Mouse (Mus musculus) testis, adult 2 months (tissue): ENCODE data around the gene 1810009J06Rik. TPM values are rescaled to one million over a fixed set of nuclear protein-coding genes. Genes with fewer than 3 reads are reported as not detected.
A peak's percentile ranks its signal among the peaks of the same experiment; 100 is the strongest.
"Not testable (repeated sequence)": the region's sequence is repeated elsewhere in the genome, so short reads cannot be mapped to it uniquely, and the experiment has no call there.

Experiments used
- H3K27ac ChIP-seq: fragments of 200-500 bp; 2 replicates; pipeline ENCODE4 v1.5.1; 2012; ENCODE audit warnings: low read depth, low read length; ENCODE audit not compliant: control insufficient read depth, insufficient read depth
- H3K27me3 ChIP-seq: fragments of 200-500 bp; 2 replicates; pipeline ENCODE4 v1.6.1; 2012; ENCODE audit warnings: mild to moderate bottlenecking, low read length, moderate library complexity; ENCODE audit not compliant: control insufficient read depth, insufficient read depth
- H3K36me3 ChIP-seq: fragments of 200-500 bp; 2 replicates; pipeline ENCODE4 v1.6.1; 2012; ENCODE audit warnings: mild to moderate bottlenecking, low read length; ENCODE audit not compliant: control insufficient read depth, insufficient read depth
- H3K4me1 ChIP-seq: fragments of 200-500 bp; 2 replicates; pipeline ENCODE4 v1.6.1; 2012; ENCODE audit warnings: low read length; ENCODE audit not compliant: control insufficient read depth, insufficient read depth
- H3K4me3 ChIP-seq: fragments of 200-500 bp; 2 replicates; pipeline ENCODE4 v1.5.1; 2012; ENCODE audit warnings: low read depth, mild to moderate bottlenecking, low read length, moderate library complexity, mixed read lengths; ENCODE audit not compliant: control insufficient read depth
- CTCF ChIP-seq: fragments of 200-500 bp; IDR thresholded peaks from 2 replicates; pipeline ENCODE4 v1.5.1; 2012; ENCODE audit warnings: low read depth, mild to moderate bottlenecking, inconsistent platforms, low read length, moderate library complexity; ENCODE audit not compliant: control insufficient read depth, insufficient read depth, insufficient replicate concordance
- POLR2A ChIP-seq: fragments of 200-500 bp; IDR thresholded peaks from 2 replicates; pipeline ENCODE4 v1.6.1; 2012; ENCODE audit warnings: low read depth, mild to moderate bottlenecking, inconsistent platforms, low read length, moderate library complexity; ENCODE audit not compliant: control insufficient read depth
- polyA plus RNA-seq: library from polyadenylated mRNA; depleted of rRNA; stranded (reverse); fragments of >200 nt; gene quantifications from 2 replicates; pipeline ENCODE4 v1.2.3, GENCODE M21; 2012; rRNA removed

Gene 1810009J06Rik
- polyA plus RNA-seq = not detected in 2 replicates

DNA sequence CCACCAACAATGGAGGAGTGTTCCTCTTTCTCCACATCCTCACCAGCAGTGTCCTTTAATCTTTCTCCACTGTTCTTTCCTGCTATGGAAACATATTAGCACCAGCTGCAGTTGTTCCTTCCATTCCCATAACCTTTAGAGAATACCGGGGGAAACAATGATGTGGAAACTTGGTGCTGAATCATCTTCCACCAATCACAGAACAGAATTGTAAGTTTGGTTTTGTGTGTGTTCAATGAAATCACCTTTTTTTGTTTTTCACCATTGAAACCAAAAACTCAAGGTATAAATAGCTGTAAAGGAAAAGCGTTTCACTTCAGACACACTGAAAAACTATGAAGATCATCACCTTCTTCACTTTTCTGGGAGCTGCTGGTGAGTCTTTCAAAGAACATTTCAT is at the start of gene 1810009J06Rik:
TSS of gene 1810009J06Rik (plus strand) at position 301 of the 400 bp plus-strand sequence.
- H3K4me1 ChIP-seq, H3K4me3 ChIP-seq, H3K36me3 ChIP-seq, H3K27ac ChIP-seq, H3K27me3 ChIP-seq: not testable (repeated sequence)

DNA sequence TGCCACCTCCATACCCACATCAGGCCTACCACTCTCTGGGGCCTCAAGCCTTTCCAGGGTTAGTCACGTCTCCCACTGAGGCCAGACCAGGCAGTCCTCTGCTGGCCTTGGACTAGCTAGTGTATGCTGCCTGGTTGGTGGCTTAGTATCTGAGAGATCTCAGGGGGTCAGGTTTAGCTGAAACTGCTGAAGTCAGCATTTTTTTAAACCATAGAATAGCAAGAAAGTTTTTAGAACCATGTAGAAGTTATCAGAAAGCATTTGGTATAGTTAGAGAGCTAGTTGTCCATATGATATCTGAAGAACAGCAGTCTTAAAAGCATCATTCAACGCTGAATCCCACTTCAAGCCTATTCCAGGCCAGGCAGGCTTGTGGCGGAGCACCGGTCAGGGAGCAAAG is 44.6 kb upstream of the 1810009J06Rik start:
- H3K36me3 ChIP-seq = no peaks in the 10 kb centered on the region
- no peaks in the 10 kb centered on the region for H3K27me3 ChIP-seq
- no peak overlapping the region for H3K27ac ChIP-seq
- TF ChIP-seq POLR2A = no peak
- TF ChIP-seq CTCF = no peak
- no peak overlapping the region for H3K4me3 ChIP-seq
- no peaks in the 10 kb centered on the region for H3K4me1 ChIP-seq

DNA sequence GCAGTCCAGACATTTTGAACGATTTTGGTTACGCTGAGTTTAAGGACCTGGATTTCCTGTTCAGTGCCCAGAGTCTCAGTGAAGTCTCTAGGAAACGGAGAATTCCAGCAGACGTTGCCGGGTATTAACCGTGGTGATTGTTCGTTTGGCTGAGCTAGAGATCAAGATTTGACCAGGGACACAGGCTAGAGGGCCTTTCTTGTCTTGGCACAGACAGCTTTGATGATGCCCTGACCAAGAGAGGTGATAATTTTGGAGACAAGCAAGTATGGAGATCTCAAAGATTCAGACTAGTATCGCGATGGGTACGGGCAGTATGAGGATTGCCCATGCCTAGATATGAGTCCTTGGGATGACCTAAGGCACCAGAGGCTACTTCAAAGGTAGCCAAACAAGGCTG is 24.1 kb upstream of the 1810009J06Rik start, which contains the start of gene 1700074P13Rik:
TSS of gene 1700074P13Rik (minus strand) at position 101 of the 400 bp plus-strand sequence.
- H3K27me3 ChIP-seq = no peaks in the 10 kb centered on the region
- H3K4me1 ChIP-seq = no peaks in the 10 kb centered on the region
- H3K27ac ChIP-seq = peak within 1 kb of the TSS; percentile 99
- H3K4me3 ChIP-seq = peak within 1 kb of the TSS; percentile 94
- H3K36me3 ChIP-seq = no peaks in the 10 kb centered on the region; the same call in 1 of the 2 replicates
- TF ChIP-seq CTCF (no peak), POLR2A (no peak)

DNA sequence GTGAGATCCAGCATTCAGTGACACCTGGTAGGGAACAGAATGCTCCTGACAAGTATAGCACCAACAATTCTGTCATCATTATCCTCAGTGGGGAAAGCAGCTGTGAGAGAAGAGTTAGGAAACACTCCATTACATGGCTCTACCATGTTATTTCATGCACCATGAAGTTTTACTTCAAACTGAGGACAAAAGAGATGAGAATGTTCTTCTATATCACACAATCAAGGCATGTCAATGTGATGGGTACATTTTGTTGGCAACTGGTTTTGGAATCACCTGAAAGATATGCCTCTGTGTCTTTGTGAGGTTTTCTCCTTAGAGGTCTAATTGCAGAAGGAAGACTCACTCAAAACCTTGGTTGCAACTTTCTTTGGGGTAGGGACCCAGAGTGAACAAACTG is 12.8 kb upstream of the 1810009J06Rik start, which contains the start of gene Gm4744:
TSS of gene Gm4744 (minus strand) at position 101 of the 400 bp plus-strand sequence.
- TF ChIP-seq CTCF (no peak), POLR2A (no peak)
- H3K27ac ChIP-seq = no peak within 1 kb of the TSS
- no peak within 1 kb of the TSS for H3K4me3 ChIP-seq

DNA sequence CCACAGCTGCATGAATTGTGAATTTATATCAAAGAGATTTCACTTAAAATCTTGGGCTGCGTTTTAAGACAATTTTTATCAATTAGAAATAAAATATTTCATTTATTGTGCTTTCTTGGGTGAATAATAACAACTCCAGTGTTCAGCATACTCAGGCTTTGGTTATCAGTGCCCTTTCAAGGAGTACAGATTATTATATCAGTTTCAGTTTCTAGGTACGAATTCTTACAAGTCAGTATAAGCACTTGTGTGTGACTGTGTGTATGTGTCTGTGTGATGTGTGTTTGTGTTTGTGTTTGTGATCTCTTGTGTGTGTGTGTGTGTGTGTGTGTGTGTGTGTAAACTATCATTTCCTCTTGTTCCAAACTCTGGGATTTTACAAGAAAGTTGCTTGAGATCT is 10.8 kb upstream of the 1810009J06Rik start:
- Histone ChIP-seq H3K4me3 (no peak overlapping the region), H3K27ac (no peak overlapping the region), H3K4me1 (no peaks in the 10 kb centered on the region), H3K36me3 (no peaks in the 10 kb centered on the region), H3K27me3 (no peaks in the 10 kb centered on the region)
- TF ChIP-seq CTCF = no peak
- no peak for TF ChIP-seq POLR2A

More for the DNA sequence above, 12.8 kb upstream of the 1810009J06Rik start, which contains the start of gene Gm4744:
- no peaks in the 10 kb centered on the region for H3K27me3 ChIP-seq
- no peaks in the 10 kb centered on the region for H3K4me1 ChIP-seq
- no peaks in the 10 kb centered on the region for H3K36me3 ChIP-seq

DNA sequence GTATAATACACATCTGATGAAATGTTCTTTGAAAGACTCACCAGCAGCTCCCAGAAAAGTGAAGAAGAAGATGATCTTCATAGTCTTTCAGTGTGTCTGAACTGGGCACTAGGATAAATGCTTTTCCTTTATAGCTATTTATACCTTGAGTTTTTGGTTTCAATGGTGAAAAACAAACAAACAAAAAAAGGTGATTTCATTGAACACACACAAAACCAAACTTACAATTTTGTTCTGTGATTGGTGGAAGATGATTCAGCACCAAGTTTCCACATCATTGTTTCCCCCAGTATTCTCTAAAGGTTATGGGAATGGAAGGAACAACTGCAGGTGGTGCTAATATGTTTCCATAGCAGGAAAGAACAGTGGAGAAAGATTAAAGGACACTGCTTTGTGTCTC is 34.8 kb downstream of the 1810009J06Rik start, which contains the start of gene Gm2663:
TSS of gene Gm2663 (minus strand) at position 101 of the 400 bp plus-strand sequence.
- not testable (repeated sequence) for H3K4me3 ChIP-seq, H3K27ac ChIP-seq, H3K4me1 ChIP-seq, H3K36me3 ChIP-seq, H3K27me3 ChIP-seq

DNA sequence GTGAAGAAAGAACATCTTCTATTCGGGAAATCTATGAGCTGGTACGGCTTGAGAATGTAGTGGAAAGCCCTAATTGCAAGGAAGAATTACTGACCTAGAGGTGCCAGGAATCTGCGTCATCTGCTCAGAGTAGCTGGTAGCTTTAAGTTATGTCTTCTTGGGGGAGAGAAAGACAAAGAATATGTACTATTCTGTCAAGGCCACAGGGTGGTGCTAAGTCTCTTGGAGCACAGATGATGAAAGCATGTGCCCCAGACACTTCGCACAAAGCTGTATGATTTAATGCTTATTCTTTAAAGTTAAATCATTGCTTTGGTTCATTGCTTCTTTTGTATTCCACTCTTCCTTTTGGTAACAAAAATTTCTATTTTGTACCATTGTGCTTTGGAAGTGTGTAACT is 50.5 kb downstream of the 1810009J06Rik start:
- Histone ChIP-seq H3K4me3 (no peak overlapping the region), H3K36me3 (no peaks in the 10 kb centered on the region), H3K4me1 (no peaks in the 10 kb centered on the region), H3K27ac (no peak overlapping the region), H3K27me3 (no peaks in the 10 kb centered on the region)
- TF ChIP-seq CTCF (no peak), POLR2A (no peak)

Other genes starting within 250 kb of the 1810009J06Rik start
- gene Moxd2, start 77.3 kb upstream of the 1810009J06Rik start, polyA plus RNA-seq = 0.10 and 0.13 TPM in 2 replicates
- 104 and 129 TPM in 2 replicates for gene Prss58, start 64.4 kb upstream of the 1810009J06Rik start, polyA plus RNA-seq
- 344 and 468 TPM in 2 replicates for gene 1700074P13Rik, start 24.2 kb upstream of the 1810009J06Rik start, polyA plus RNA-seq
- not detected in 2 replicates for gene Gm4744, start 12.9 kb upstream of the 1810009J06Rik start, polyA plus RNA-seq
- gene Gm2663, start 34.7 kb downstream of the 1810009J06Rik start, polyA plus RNA-seq = not detected in 2 replicates
- 0.29 and 0.41 TPM in 2 replicates for gene 2210010C04Rik, start 70.8 kb downstream of the 1810009J06Rik start, polyA plus RNA-seq